Mouse (Mus musculus) CH12.LX (cell line): ENCODE measurements at regions not wholly inside any gene's neighbourhood (a gene's known extent, or its start where the extent isn't known, plus 50 kb on each side); places are given as distances from the start of the nearest gene placed in this dataset.

Experiments
- DNase-seq: peaks from one replicate; pipeline ENCODE4 v3.0.0-alpha.2; 2013; ENCODE audit errors: extremely low read depth
- H3K27ac ChIP-seq: 2 replicates; pipeline ENCODE4 v1.5.1; 2012; ENCODE audit warnings: low read depth, mild to moderate bottlenecking, control low read depth, moderate library complexity; ENCODE audit not compliant: insufficient read depth
- H3K27me3 ChIP-seq: replicated peaks from 2 replicates; pipeline ENCODE3; 2012; ENCODE audit warnings: inconsistent platforms
- H3K36me3 ChIP-seq, 2 experiments: replicated peaks in 1 of 2; 2 replicates each; pipeline versions ENCODE3 to v1.6.1; 2012; ENCODE audit warnings: inconsistent platforms in 1 of 2, low read length in 1 of 2, mild to moderate bottlenecking in 1 of 2, mixed read lengths in 1 of 2, moderate library complexity in 1 of 2; ENCODE audit not compliant: control insufficient read depth in 1 of 2, insufficient read depth in 1 of 2
- H3K4me1 ChIP-seq, 2 experiments: 2 replicates each; pipeline ENCODE4 v1.6.1; 2012; ENCODE audit warnings: inconsistent platforms in 1 of 2, moderate library complexity in 1 of 2; ENCODE audit not compliant: insufficient read depth in 2 of 2, control insufficient read depth in 1 of 2
- H3K4me2 ChIP-seq: 2 replicates; pipeline ENCODE4 v1.6.1; 2012; ENCODE audit warnings: low read depth, mild to moderate bottlenecking, control low read depth; ENCODE audit not compliant: poor library complexity, insufficient read depth, severe bottlenecking
- H3K4me3 ChIP-seq, 3 experiments: fragments of 150-350 bp in 1 of 3; sonication (generic) in 1 of 3; replicated peaks in 1 of 3; 2 replicates each; pipeline versions ENCODE3 to v1.5.1; 2011 to 2012; ENCODE audit warnings: low read depth in 2 of 3, low read length in 2 of 3, mild to moderate bottlenecking in 2 of 3, moderate library complexity in 2 of 3, control low read depth in 1 of 3, improper control_type of control experiment in 1 of 3, inconsistent platforms in 1 of 3, mixed read lengths in 1 of 3; ENCODE audit not compliant: poor library complexity in 1 of 3
- H3K79me2 ChIP-seq: replicated peaks from 2 replicates; pipeline ENCODE4 v1.6.1; 2012; ENCODE audit warnings: mild to moderate bottlenecking, moderate library complexity; ENCODE audit not compliant: control insufficient read depth, poor library complexity, insufficient read depth, severe bottlenecking; ENCODE audit errors: extremely low read depth
- H3K9ac ChIP-seq: 2 replicates; pipeline ENCODE4 v1.6.1; 2012; ENCODE audit warnings: low read depth, mild to moderate bottlenecking, control low read depth, moderate library complexity; ENCODE audit not compliant: insufficient read depth
- H3K9me3 ChIP-seq: replicated peaks from 2 replicates; pipeline ENCODE3; 2012; ENCODE audit warnings: low read length, inconsistent platforms, mixed read lengths
- BHLHE40 ChIP-seq: IDR thresholded peaks from 2 replicates; pipeline ENCODE4 v1.6.1; 2011; ENCODE audit warnings: mild to moderate bottlenecking, low read depth, low read length, improper control_type of control experiment
- CHD1 ChIP-seq: IDR thresholded peaks from 2 replicates; pipeline ENCODE4 v1.6.1; 2012; ENCODE audit warnings: low read depth, low read length, improper control_type of control experiment, inconsistent platforms
- CHD2 ChIP-seq: IDR thresholded peaks from 2 replicates; pipeline ENCODE4 v1.6.1; 2011; ENCODE audit warnings: low read length, improper control_type of control experiment
- CTCF ChIP-seq, 2 experiments: IDR thresholded peaks in 1 of 2; conservative IDR thresholded peaks in 1 of 2; 2 replicates each; pipeline ENCODE4 v1.5.1; 2011 to 2012; ENCODE audit warnings: low read depth in 2 of 2, low read length in 2 of 2, improper control_type of control experiment in 1 of 2, inconsistent platforms in 1 of 2, mild to moderate bottlenecking in 1 of 2, moderate library complexity in 1 of 2
- E2F4 ChIP-seq: IDR thresholded peaks from 2 replicates; pipeline ENCODE4 v1.6.1; 2011; ENCODE audit warnings: low read depth, low read length, improper control_type of control experiment; ENCODE audit not compliant: insufficient replicate concordance
- ELF1 ChIP-seq: IDR thresholded peaks from 2 replicates; pipeline ENCODE4 v1.6.1; 2014; ENCODE audit warnings: low read depth, mild to moderate bottlenecking, inconsistent platforms, low read length, improper control_type of control experiment
- ETS1 ChIP-seq: conservative IDR thresholded peaks from 2 replicates; pipeline ENCODE4 v1.6.1; 2012; ENCODE audit warnings: low read depth, mild to moderate bottlenecking, inconsistent platforms, low read length, improper control_type of control experiment, moderate library complexity
- HCFC1 ChIP-seq: IDR thresholded peaks from 2 replicates; pipeline ENCODE4 v1.6.1; 2012; ENCODE audit warnings: low read depth, mild to moderate bottlenecking, inconsistent platforms, low read length, improper control_type of control experiment
- IRF4 ChIP-seq: IDR thresholded peaks from 2 replicates; pipeline ENCODE4 v1.6.1; 2014; ENCODE audit warnings: low read depth, mild to moderate bottlenecking, inconsistent platforms, low read length, improper control_type of control experiment
- JUN ChIP-seq: IDR thresholded peaks from 2 replicates; pipeline ENCODE4 v1.6.1; 2011; ENCODE audit warnings: low read depth, mild to moderate bottlenecking, low read length, improper control_type of control experiment, moderate library complexity; ENCODE audit not compliant: insufficient read depth
- JUND ChIP-seq: conservative IDR thresholded peaks from 2 replicates; pipeline ENCODE4 v1.6.1; 2011; ENCODE audit warnings: low read depth, low read length, improper control_type of control experiment
- KAT2A ChIP-seq: IDR thresholded peaks from 2 replicates; pipeline ENCODE4 v1.6.1; 2012; ENCODE audit warnings: low read length, improper control_type of control experiment, inconsistent platforms; ENCODE audit not compliant: insufficient replicate concordance
- MAX ChIP-seq: IDR thresholded peaks from 2 replicates; pipeline ENCODE4 v1.6.1; 2011; ENCODE audit warnings: low read length, improper control_type of control experiment
- MAZ ChIP-seq: IDR thresholded peaks from 2 replicates; pipeline ENCODE4 v1.6.1; 2012; ENCODE audit warnings: low read depth, mild to moderate bottlenecking, inconsistent platforms, low read length, improper control_type of control experiment, moderate library complexity
- MEF2A ChIP-seq: IDR thresholded peaks from 2 replicates; pipeline ENCODE4 v1.6.1; 2014; ENCODE audit warnings: low read depth, mild to moderate bottlenecking, inconsistent platforms, low read length, improper control_type of control experiment, borderline replicate concordance
- MYC ChIP-seq: IDR thresholded peaks from 2 replicates; pipeline ENCODE4 v1.6.1; 2011; ENCODE audit warnings: low read depth, mild to moderate bottlenecking, improper control_type of control experiment, low read length
- PAX5 ChIP-seq: IDR thresholded peaks from 2 replicates; pipeline ENCODE4 v1.6.1; 2012; ENCODE audit warnings: low read length, inconsistent platforms, mixed read lengths
- POLR2A ChIP-seq: IDR thresholded peaks from 2 replicates; pipeline ENCODE4 v1.6.1; 2011; ENCODE audit warnings: low read depth, mild to moderate bottlenecking, improper control_type of control experiment, low read length
- RCOR1 ChIP-seq: conservative IDR thresholded peaks from 2 replicates; pipeline ENCODE4 v1.6.1; 2012; ENCODE audit warnings: low read depth, mild to moderate bottlenecking, inconsistent platforms, low read length, improper control_type of control experiment
- TBP ChIP-seq: conservative IDR thresholded peaks from 2 replicates; pipeline ENCODE4 v1.6.1; 2011; ENCODE audit warnings: low read depth, low read length, improper control_type of control experiment
- UBTF ChIP-seq: IDR thresholded peaks from 2 replicates; pipeline ENCODE4 v1.6.1; 2012; ENCODE audit warnings: low read depth, mild to moderate bottlenecking, inconsistent platforms, low read length, improper control_type of control experiment, moderate library complexity
- USF1 ChIP-seq: IDR thresholded peaks from 2 replicates; pipeline ENCODE4 v1.6.1; 2014; ENCODE audit warnings: low read depth, mild to moderate bottlenecking, inconsistent platforms, low read length, improper control_type of control experiment
- USF2 ChIP-seq: conservative IDR thresholded peaks from 2 replicates; pipeline ENCODE4 v1.6.1; 2011; ENCODE audit warnings: low read depth, low read length, improper control_type of control experiment
- dilution Hi-C: fragments of 300-500 bp; cut with MboI; formaldehyde crosslinking; loops from 2 replicates; pipeline ENCODE4 v1.14.3; 2020; ENCODE audit warnings: low sequenced_read_pairs; ENCODE audit not compliant: extremely low pct_unique_long_range_greater_than_20kb, extremely low pct_ligation_motif_present
- in situ Hi-C: fragments of 300-500 bp; cut with MboI; formaldehyde crosslinking; loops from 3 replicates; pipeline ENCODE4 v1.14.3; 2019; ENCODE audit warnings: low sequenced_read_pairs, low pct_ligation_motif_present, low pct_unique_long_range_greater_than_20kb, mixed read lengths

DNA sequence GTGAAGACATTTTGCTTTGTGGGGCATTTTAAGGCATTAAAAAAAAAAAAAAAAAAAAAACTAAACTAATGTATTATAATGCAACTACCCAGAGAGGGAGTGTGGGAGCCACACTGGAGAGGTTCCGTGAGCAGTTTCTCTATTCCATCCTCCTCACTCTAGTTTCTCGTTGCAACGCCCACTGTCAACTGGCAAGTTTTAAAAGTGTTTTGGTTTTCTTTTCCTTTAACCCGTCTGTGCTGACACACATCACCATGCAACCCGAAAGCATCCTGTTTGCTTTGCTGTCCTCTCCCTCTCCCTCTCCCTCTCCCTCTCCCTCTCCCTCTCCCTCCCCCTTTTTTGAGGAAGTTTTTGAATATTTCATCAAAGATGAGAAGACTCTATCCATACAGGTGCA, 97.5 kb downstream of the Cand1 start:
- H3K9me3 ChIP-seq, result no peaks in the 10 kb centered on the region
- DNase-seq, result no peak
- dilution Hi-C loops, result no loop called here
- no peak overlapping the region for H3K4me3 ChIP-seq
- no peaks in the 10 kb centered on the region for H3K79me2 ChIP-seq
- no peak overlapping the region for H3K27ac ChIP-seq
- TF ChIP-seq CHD1 (no peak), JUND (no peak), UBTF (no peak), E2F4 (no peak), HCFC1 (no peak), USF1 (no peak), USF2 (no peak), BHLHE40 (no peak)
- no peaks in the 10 kb centered on the region for H3K27me3 ChIP-seq
- H3K4me2 ChIP-seq, result no peak overlapping the region
- H3K9ac ChIP-seq, result no peak overlapping the region
- no peaks in the 10 kb centered on the region for H3K36me3 ChIP-seq
- in situ Hi-C loops, result no loop called here
- H3K4me1 ChIP-seq, result peaks cover 0 to 6% of the 10 kb centered on the region in 2 experiments; a peak in 2 of 4 replicates

DNA sequence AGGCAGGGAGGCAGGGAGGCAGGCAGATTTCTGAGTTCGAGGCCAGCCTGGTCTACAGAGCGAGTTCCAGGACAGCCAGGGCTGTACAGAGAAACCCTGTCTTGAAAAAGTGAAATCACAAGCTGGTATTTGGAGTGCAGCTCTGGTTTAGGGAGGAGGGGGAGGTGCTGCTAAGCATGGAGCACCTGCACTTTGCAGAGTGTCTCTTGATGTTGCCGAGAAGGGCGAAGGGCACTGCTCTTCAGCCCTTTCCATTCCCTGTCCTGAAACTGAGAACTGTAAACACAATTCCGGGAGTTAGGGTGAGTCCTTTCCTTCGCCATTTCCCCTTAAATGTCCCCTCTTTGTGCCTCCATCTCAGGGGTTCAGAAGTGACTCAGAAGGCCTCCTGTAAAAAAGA, 101.6 kb downstream of the Cand1 start:
- no peaks in the 10 kb centered on the region for H3K4me1 ChIP-seq
- H3K9ac ChIP-seq, result no peak overlapping the region
- in situ Hi-C loops, result no loop called here
- H3K4me2 ChIP-seq, result no peak overlapping the region
- H3K27me3 ChIP-seq, result no peaks in the 10 kb centered on the region
- no peak overlapping the region for H3K27ac ChIP-seq
- DNase-seq, result no peak
- dilution Hi-C loops, result no loop called here
- no peaks in the 10 kb centered on the region for H3K9me3 ChIP-seq
- H3K79me2 ChIP-seq, result no peaks in the 10 kb centered on the region
- TF ChIP-seq UBTF (no peak), MAX (no peak), PAX5 (no peak), CHD2 (no peak)
- H3K36me3 ChIP-seq, result no peaks in the 10 kb centered on the region
- H3K4me3 ChIP-seq, result no peak overlapping the region

DNA sequence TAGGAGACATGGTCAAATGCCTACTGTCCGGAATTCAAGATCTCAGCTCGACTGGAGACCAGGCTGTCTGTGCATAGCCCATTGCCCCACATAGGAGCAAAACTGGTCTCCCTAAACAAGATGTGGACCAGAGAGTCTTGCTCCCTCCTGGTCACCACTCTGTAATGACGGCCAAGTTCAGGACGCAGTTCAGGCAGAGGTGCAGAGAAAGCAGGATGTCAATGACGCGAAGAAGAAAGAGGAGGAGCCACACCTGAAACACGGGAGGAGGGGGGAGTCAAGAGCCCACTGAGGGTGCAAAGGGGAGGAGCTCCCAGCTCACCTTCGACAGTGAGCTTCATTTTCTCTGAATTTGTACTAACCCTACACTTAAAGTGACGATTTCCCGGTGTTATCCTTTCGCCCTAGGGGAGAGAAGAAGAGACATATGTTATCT, 104.3 kb downstream of the Cand1 start:
- no peak overlapping the region for H3K27ac ChIP-seq
- no peak for DNase-seq
- TF ChIP-seq USF1 (no peak), MAZ (no peak), RCOR1 (no peak), JUN (no peak), POLR2A (no peak), MAX (no peak), IRF4 (no peak), CTCF (conservative IDR thresholded peaks at IDR 0.05 in 1 of 2, IDR thresholded peaks at IDR 0.05 in 1 of 2; ENCODE audit: low read depth in 2 of 2, low read length in 2 of 2) (no peak), MEF2A (no peak), KAT2A (no peak), MYC (no peak), TBP (no peak), ELF1 (no peak), BHLHE40 (no peak), ETS1 (no peak), HCFC1 (no peak), USF2 (no peak)
- TF ChIP-seq, all 38 proteins: peak for 0
- H3K9ac ChIP-seq, result no peak overlapping the region
- H3K36me3 ChIP-seq, result no peaks in the 10 kb centered on the region
- H3K4me3 ChIP-seq, result no peak overlapping the region
- dilution Hi-C loops, result no loop called here
- in situ Hi-C loops, result no loop called here
- no peak overlapping the region for H3K4me2 ChIP-seq
- H3K4me1 ChIP-seq, result no peaks in the 10 kb centered on the region
- no peaks in the 10 kb centered on the region for H3K9me3 ChIP-seq
- no peaks in the 10 kb centered on the region for H3K79me2 ChIP-seq
- H3K27me3 ChIP-seq, result no peaks in the 10 kb centered on the region
